Mouse (Mus musculus): ENCODE results near the gene Ripk3.

The Ripk3 gene

DNA sequence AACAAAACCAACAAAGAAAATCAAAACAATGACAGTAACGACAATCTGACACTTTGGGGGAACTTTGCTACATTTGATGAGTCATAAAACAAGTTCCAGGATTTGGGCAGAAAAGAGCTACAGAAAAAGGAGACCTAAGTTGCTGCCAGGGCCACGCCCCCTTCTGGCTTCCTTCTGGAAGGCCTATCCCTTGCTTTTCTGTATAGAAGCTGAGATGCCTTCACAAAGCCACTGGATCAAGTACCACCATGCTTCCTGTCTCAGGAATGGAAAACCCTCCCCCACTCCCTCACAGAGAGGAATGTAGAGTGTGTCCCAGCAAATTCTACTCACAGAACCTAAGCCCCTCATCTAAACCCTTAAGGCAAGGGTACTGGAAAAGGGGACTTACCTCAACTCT lies 5.3 kb upstream of the Ripk3 start:
- no peak for DNase-seq

DNA sequence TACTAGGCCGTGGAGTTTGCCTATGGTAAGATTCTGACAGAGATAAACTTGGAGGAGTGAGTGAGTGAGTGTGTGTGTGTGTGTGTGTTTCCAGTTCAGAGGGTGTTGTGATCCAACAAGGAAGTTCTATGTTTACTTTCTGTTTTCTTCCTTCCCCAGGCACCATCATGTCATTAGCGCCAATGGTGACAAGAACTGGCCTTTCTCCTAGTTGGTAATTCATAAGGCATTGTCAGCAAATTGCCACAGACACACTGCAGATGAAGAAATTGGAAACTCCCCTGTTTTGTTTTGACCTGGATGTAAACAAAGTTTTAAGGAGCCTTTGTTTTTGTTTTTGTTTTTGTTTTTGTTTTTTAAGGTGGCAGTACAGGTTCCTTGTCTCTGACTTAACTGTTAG lies 4.8 kb upstream of the Ripk3 start:
- DNase-seq, result no peak

DNA sequence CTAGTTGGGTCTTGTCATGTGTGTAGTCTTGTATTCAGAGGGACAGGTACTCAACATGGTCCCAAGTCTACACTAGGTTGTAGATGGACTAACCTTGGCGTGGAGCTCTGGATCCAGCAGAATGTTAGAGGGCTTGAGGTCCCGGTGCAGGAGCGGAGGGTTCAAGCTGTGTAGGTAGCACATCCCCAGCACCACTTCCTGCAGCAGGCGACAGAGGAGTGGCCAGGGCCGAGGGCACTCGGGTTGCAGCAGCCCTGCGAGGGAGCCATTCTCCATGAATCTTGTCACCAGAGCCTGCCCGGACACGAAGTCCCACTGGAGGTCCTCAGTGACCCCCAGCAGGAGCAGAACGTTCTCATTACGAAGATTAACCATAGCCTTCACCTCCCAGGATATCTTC lies 934 bp downstream of the Ripk3 start:
- DNase-seq, result no peak

DNA sequence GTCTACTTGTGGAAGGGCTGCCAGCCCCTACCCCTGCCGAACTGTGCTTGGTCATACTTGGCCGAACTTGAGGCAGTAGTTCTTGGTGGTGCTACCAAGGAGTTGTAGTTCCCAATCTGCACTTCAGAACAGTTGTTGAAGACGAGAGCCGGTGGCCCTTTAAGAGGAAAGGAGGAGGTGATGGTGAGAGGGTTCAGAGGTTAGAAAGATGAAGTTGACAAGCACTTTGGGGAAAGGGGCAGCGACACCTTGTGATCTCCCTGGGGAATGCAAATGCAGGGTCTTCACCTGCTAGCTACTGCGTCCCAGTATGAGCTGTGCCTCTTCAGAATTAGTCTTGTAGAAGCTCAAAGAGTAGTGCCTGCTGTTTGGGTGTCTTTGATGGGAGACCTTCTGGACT lies 3.5 kb downstream of the Ripk3 start:
- DNase-seq, result no peak

DNA sequence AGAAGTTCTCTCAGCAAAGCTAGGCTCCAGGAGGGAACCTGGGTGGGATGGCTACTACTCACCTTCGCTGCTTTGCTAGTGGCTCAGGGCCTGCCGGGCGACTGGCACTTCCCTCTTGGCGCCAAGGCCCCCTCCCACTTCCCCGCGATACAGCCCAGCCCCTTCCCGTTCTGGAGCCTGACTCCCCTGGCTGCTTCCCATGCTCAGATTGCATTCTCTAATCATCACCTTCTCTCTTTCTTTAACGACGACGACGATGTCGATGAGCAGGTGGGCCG lies 4.8 kb downstream of the Ripk3 start, which contains the start of gene Adcy4:
TSS of gene Adcy4 (minus strand) at position 138 of the 278 bp plus-strand sequence.
- no peak for DNase-seq

DNA sequence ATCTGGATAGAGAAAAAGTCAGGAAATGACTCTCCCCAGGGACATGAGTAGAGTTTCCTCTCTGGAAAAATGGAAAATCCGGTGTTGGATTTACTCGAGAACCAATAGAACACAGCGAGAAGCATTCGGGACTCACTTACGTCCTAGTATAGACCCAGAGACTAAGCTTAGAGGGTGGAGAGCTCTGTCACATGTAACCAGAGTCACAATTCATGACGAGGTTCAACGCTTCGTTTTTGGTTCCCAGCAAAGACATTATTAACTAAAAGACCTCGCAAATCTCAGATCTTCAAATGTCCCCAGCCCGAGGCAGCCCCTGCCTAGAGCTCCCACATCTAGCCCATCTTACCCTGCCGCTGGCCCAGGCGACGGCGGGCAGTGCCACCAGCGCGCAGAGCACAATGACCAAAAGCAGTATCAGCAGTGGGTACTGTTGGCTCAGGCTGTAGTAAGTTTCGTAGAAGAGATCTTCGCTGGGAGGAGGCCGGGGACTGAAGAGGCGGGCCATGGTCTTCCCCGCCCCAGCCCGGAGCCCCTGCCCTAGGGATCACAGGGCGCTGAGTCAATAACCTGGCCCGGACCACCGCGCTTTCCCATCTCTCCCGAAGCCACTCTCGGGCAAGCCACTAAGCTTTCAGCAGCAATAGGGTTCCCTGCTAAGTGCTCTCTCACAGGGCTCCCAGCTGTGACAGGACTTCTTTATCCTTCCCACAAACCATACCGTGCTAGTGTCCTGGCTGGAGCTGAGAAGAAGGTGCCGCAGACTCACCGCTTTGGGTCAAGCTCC lies 5.3 kb downstream of the Ripk3 start:
- no peak for DNase-seq

DNA sequence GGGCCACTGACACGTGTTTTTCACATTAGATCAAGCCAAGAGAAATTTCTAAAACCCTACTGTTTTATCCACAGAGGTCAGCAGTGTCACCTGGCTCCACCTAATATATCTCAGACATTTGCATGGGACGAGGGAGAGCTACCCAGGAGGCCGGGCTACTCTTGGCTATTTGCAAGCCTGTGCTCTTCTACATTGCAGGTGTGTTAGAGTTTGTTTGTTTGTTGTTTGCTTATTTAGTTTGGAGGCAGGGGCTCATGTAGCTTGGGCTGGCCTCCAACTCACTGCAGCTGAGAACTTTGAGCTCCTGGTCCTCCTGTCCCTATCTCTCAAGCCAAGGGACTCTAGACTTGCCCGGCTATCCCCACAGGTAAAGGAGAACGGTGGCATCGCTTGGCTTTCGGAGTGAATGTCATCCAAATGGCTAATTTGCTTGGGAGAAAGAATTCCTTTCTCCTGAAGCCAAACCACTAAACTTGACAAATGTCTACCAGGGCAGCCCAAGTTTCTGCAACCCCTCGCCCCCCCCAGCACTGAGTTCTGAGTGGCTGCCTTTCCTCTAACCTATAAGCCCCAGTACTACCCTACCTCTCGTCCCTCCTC lies 6.2 kb downstream of the Ripk3 start:
- no peak for DNase-seq

DNA sequence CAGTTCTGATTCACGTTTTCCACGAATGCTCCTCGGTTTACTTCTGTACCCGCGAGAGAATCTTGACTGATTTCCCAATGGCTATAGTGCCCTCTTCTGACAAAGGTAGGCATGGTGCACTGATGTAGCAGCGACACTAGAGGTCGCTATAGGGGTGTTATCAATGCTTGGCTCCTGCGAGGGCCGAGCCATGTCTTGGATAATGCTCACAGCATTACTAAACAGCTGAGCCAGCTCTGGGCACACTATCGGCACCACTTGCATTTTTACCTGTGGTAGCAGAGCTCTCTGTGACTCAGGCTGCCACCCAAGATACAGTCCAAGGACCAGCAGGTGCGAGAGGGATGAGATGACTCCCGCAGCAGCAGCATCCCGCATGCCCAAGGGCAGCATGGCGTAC lies 7.4 kb downstream of the Ripk3 start:
- DNase-seq, result peak; percentile 62

DNA sequence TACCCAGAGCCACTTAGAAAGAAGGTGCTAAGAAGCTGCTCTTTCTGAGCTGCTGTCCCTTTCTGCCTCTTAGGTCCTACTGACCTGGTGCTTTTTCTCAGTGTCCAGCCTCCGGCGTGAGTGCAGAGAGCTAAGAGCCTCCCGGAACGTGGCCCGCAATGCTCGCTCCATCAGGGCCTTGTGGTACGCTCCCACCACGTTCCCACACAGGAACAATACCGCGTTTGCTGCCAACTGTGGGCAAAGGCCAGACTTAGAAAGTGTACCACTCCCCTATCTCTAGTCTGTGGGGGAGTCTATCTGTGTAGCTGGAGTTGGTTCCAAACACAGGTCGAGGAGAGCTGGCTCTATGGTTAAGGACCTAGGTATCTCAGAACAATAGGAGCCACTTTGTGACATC lies 7.9 kb downstream of the Ripk3 start:
- DNase-seq, result no peak

DNA sequence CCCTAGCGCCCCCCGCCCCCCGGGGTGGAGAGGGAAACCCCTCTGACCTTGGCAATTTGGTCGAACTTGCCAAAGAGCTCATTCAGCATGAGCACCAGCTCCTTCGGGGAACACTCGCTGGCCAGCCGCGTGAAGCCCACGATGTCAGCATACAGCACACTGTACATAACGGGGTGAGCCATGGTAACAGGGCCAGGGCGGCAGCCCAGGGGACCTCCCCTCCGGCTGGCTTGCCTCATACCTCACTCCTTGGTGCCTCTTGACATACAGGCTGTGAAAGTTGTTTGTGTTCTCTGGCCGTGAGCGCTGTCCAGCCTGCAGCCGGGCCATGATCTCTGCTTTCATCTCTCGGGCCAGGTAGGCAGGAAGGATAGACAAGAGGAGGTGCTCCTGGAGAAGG lies 9.0 kb downstream of the Ripk3 start:
- no peak for DNase-seq

DNA sequence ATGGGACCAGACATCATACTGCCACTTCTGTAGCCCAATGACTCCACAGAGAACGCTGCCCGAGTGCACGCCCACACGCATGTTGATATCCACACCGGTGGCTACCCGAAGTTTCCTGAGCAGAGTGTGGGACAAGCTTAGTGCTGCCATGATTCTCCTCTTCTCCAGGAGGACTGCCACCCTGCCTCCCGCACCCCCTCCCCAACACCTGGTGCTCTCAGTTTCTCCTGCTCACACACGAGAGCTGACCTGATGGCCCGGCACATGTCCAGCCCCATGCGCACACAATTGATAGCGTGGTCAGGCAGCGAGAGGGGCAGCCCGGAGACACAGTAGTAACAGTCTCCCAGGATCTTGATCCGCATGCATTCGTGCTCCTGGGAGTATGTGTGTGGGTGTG lies 10.0 kb downstream of the Ripk3 start:
- DNase-seq, result no peak

DNA sequence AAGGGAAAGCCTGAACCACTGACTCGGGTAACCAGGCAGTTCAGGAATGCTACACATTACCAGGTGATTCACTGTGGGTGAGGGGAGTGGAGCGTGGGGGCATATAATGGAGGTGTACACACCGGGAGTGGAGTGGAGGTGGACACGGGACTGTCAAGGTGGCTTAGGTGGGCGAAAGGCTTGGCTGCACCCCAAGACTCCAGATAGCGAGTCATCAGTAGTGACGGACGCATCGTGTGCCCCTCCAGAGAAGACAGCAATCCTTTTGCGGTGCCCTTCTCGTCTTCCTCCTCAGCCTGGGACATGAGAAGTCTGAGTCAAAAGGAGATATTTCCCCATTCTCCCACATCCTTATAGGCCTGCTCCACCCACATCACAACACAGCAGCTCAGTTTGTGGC lies 10.9 kb downstream of the Ripk3 start:
- DNase-seq, result no peak

DNA sequence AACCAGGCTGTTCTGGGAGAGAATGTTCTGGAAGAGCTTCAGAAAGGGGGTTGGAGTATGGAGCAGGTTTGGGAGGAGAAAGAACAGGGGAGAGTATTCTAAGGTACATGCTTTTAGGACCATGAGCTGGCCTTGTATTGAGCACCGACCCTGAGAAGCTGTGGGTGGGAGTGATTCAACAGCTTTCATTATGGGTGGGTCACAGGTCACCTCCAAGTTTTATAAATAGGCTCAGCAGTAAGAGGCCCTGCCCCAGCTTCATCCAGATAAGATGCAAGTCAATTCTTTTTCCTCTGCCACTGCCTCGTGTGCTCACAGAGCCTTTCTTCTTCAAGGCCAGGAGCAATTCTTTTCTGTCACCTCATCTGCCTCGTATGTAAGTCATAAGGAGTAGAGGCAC lies 11.5 kb downstream of the Ripk3 start:
- DNase-seq, result no peak

DNA sequence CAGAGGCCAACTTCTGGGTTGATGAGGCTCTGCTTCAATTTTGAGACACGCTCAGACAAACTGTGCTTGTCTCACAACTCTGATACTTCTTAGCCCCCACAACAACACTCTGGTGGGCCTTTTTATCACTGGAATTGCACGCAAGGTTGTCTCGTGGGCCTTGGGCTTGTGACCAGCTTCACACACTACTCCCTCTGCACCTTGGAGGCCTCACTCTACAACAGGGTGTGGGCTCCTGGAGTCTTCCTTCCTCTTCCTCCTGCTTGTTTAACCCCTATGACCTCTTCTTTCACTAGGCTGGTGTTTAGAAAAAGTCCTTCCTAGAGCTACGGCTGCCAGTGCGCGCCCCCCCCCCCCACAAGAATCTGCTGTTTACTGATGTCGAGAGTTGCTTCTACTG lies 12.0 kb downstream of the Ripk3 start:
- DNase-seq, result no peak

DNA sequence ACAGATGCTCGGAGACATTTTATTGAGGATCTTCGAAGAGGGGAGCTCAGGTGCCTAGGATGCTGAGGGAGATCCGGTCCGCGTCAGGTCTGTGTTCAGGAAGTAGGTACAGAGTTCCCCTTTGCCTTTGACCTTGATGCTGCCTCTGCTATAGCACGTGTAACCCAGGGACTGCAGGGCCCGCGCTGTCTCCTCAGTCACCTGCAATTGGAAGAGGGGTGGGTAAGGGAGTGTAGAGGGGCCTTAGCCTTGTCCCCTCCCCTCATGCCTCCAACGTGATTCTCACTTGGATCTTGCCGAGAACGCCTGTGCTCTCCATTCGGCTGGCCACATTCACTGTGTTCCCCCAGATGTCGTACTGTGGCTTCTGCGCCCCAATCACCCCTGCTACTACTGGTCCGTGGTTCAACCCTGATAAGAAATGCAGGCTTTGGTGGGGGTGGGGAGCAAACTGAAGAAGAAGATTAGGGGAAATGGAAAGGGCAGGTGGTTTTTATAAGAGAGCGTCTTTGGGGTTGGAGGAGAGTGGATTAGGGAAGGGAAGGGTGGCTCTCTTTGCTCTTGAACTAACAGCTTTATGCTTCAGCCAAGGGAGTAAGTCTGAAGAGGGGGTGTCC lies 19.5 kb downstream of the Ripk3 start:
- no peak for DNase-seq

DNA sequence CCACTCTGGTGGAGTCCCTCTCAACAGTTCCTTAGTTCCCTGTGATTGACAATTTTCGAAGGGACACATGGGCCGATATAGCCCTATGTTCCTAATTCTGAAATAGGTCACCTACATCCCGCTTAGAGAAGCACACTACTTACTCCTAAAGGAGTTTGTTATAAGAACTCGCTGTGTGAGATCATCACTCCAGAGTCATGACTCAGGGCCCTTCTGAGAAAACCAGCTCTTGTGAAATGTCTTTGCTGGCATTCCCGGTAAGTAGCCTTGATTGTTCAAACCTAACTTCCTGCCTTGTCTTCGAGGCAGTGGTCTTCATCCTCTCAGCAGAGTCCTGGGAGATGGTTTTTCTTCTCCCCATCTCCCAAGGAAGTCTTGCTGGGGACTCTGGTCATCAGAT lies 20.1 kb downstream of the Ripk3 start:
- DNase-seq, result no peak

DNA sequence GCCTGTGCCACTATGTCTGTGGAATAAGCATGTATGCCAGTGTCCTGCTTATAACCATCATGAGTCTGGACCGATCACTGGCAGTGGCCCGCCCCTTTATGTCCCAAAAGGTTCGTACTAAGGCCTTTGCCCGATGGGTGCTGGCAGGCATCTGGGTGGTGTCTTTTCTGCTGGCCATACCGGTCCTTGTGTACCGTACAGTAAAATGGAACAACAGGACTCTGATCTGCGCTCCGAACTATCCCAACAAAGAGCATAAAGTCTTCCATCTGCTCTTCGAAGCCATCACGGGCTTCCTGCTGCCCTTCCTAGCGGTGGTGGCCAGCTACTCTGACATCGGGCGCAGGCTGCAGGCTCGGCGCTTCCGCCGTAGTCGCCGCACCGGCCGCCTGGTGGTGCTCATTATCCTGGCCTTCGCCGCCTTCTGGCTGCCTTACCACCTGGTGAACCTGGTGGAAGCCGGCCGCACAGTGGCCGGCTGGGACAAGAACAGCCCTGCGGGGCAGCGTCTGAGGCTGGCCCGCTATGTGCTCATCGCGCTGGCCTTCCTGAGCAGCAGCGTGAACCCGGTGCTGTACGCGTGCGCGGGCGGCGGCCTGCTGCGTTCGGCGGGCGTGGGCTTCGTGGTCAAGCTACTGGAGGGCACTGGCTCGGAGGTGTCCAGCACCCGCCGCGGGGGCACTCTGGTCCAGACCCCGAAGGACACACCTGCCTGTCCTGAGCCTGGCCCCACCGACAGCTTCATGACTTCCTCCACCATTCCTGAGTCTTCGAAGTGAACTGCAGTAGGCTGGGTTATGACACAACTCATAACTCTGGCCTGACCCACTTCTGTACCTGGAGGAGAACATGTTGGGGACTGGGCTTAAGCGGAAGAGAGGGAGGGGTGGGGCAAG lies 20.9 kb downstream of the Ripk3 start:
- DNase-seq, result peak; percentile 83

DNA sequence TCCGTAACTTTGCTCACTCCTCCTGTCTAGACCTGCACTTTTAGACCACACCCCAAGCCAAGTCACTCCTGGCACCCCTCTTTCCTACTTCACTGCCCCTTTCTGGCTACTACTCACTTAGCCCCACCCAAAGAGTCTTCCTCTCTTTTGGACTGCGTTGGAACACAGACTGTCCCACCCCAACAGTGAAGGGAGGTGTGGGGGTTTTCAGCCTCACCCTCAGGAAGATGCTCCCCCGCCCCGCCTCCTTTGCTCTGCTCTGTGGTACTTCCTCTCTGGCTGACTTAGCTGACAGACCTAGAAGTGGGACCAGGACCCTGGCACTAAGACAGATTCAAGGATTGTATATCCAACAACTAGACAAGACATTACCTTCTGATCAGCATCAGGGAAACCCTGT lies 23.0 kb downstream of the Ripk3 start, which contains the start of gene Ltb4r1:
TSS of gene Ltb4r1 (plus strand) at position 267 of the 400 bp plus-strand sequence.
- DNase-seq, result no peak

DNA sequence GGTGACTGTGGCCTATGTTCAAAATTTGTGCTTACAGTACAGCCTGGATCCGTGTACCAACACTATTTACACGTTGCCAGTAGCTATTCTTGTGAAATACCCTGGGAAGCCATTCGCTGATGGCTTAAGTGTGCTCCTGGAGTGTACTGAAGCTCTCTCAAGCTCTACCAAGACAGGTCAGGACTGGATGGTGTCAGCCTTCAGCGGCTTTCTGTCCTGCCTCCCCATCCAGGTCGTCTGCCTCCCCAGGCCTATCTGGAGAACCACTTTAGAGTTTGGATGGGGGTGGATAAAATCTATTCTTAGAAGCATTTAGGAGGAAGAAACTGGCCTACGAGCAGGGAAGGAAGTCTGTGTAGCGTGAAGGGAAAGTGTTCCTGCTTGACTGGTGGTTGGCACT lies 25.5 kb downstream of the Ripk3 start:
- peak; percentile 16 for DNase-seq

DNA sequence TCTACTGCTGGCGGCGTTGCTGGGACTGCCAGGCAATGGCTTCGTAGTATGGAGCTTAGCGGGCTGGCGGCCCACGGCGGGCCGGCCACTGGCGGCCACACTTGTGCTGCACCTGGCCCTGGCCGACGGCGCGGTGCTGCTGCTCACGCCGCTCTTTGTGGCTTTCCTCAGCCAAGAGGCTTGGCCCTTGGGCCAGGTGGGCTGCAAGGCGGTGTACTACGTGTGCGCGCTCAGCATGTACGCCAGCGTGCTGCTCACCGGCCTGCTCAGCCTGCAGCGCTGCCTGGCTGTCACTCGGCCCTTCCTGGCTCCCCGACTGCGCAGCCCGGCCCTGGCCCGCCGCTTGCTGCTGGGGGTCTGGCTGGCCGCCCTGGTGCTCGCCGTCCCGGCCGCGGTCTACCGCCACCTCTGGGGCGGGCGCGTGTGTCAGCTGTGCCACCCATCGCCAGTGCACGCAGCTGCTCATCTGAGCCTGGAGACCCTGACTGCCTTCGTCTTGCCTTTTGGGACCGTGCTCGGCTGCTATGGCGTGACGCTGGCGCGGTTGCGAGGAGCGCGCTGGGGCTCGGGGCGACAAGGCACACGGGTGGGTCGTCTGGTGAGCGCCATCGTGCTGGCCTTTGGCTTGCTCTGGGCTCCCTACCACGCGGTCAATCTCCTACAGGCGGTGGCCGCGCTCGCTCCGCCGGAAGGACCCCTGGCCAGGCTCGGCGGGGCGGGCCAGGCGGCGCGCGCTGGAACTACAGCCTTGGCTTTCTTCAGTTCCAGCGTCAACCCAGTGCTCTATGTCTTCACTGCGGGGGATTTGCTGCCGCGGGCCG lies 26.5 kb downstream of the Ripk3 start:
- peak; percentile 56 for DNase-seq

DNA sequence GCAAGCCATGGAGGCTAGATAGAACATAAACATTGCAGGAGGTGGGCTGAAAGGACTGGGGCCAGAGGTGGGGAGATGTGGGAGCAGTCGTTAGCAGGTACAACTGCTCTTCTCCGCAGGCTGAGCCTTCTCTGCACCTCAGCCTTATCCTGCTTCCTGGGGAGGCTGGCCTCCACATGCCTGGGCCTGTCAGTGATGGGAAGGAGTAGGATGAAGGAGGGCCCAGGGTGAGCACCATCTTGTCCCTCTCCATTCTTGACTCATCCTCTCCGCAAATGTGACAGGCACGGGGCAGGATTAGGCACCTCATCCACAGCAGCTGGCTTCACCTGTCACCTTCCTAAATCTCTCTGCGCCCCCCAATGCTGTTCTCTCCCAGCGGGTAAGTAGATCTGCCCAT lies 27.5 kb downstream of the Ripk3 start, which contains the start of gene Ltb4r2:
TSS of gene Ltb4r2 (plus strand) at position 266 of the 400 bp plus-strand sequence.
- peak; percentile 23 for DNase-seq

DNA sequence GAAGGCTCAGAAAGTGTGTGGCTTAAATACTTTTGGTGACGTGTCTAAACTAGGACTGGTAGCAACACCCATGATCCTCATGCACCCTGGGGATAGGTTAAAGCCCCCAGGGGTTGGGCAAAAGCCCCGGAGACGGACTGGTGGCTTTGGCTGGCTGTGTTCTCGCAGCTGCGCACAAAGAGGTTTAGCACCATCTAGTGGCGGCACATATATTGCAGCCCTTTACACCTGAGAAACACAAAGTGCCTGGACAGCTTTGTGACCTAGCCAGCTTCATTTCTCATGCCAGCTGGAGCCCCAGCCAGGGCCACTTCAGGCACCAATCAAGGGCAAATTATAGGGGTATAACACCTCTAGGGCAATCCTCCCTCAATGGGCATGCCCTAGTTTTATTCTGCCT lies 28.5 kb downstream of the Ripk3 start:
- DNase-seq, result peak; percentile 81
